Mouse (Mus musculus) urinary bladder, postnatal 4 days (tissue): ENCODE results near the gene Fn1.

Experiments
- DNase-seq, 2 experiments: peaks; one replicate each; pipeline ENCODE4 v3.0.0; 2021 to 2022; ENCODE audit warnings: low spot score in 2 of 2

The Fn1 gene

DNA sequence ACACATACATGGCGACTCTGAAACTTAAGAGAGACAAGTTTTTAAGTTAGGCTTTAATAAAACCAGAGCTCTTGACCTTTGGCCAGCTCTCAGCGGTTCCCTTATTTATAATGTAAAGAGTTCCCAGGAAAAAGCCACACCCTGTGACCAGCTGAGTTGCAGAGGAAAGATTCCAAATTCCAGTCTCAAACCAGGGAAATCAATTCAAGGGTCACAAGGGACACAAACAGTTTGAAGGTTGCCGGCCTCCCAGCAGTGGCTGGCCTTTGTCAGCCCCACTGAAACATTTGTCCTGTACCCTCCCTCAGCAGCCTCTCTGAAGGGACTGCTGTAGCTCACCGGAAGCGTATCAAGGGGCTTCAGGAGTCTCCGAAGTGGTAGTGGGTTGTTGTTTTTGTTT, 2.3 kb downstream of the Fn1 start:
- no peak for DNase-seq

DNA sequence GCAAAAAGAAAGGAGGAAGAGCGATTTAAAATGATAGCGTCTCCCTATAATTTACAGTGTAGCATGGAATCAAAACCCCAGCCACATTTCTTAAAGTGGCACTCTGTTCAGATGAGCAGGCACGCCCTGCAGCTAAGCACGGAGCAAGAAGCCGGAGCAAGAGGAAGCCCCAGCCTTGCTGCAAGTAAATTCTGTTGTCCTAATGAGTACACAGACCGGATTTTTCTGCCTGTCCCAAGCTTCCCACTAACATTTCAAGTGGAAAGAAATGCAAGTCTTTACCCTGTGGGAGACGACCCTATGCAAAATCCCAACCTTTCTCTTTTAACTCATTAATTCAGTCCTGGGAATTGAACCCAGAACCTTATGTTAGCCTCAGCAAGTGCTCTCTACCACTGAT, 4.8 kb downstream of the Fn1 start:
- no peak for DNase-seq

DNA sequence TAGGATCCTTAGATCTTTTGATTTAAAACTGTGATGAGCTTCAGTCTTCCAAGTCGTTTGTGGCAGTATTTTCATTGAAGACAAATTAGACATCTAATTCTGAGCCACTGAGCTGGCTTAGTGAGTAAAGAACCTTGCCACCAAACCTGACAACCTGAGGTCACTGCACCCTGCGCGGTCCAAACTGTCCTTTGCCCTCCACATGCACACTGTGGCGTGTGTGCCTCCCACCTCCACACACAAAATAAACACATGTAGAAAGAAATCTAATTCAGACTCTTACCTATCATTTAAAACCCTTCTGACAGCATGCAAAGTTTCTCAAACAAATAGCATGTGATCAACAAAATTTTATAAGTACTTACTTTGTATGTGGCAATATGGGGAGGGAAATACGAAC, 6.2 kb downstream of the Fn1 start:
- DNase-seq: no peak

DNA sequence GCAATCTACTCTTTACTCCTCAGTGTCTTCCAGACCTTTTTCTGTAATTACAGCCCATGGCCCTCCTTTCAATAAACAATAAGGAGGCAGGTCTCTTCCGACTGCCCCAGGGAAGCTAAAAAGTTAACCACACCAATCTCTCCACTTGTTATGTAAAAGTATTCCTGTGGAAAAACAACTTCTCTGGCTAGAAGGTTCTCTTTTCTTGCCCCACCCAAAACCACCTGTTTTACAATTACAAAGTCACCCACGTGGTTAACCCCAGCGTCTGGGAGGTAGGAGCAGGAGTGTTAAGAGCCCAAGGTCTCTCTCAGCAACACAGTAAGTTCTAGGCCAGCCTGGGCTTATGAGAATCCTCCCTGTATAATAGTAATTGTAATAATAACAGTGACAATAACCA, 7.0 kb downstream of the Fn1 start:
- DNase-seq: no peak

DNA sequence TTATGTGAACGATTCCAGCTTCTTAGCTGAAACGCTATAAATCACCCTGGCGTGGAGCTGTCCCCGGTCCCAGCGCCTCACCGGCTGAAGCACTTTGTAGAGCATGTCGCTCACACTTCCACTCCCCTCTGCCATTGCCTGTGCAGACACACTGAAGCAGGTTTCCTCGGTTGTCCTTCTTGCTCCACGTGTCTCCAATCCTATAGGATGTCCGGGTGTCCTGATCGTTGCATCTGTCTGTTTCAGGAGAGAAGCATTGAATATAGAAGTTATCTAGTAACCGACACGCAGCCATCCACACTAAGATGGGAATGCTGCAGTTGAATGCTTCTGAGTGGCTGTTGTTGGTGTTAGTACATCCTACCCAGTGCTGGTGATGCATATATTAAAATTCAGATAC, 7.5 kb downstream of the Fn1 start:
- no peak for DNase-seq

DNA sequence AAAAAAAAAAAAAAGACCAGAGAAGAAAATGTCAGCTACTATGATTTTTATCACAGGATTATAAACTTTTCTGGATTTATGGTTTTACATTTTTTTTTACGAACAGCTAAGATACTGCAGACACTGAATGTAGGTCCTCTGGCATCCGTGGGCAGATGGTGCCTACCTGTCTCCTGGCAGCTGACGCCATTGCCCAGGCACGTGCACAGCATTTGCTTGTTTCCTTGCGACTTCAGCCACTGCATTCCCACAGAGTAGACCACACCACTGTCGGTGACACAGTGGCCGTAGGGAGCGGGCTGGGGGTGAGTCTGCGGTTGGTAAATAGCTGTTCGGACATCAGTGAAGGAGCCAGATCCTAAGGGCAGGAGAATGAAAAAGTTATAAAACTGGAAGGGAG, 10.2 kb downstream of the Fn1 start:
- no peak for DNase-seq

DNA sequence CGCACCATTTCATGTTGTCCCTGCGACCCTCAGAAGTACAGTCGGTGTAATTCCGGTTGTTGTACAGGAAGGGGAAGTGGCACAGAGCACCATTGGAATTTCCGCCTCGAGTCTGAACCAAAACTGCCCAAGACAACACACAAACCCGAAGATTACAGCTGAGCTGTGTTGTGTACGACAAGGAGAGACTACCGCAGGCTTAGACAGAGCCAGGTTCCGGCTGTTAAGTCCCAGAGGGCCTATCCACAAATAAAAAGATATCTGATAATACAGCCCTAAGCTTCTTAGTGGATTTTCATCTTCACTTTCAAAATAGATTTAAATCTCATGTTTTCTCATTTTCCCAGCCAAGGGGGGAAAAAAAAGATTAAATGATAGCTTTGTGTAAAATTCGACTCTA, 11.8 kb downstream of the Fn1 start:
- DNase-seq: no peak

DNA sequence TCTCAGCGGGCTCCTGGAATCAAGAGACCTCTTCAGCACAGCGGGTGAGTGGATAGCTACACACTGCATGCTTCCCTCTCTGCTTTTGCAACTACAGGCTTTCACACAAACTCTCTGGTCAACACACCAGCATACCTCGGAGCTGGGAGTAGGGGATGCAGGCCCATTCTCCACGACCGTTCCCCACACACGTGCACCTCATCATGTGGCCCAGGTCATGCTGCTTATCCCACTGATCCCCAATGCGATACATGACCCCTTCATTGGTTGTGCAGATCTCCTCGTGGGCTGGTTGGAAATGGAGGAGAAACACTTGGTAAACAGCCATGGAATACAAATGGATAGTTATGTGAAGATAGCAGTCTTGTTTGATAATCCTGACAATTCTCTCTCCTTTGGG, 12.8 kb downstream of the Fn1 start:
- no peak for DNase-seq

DNA sequence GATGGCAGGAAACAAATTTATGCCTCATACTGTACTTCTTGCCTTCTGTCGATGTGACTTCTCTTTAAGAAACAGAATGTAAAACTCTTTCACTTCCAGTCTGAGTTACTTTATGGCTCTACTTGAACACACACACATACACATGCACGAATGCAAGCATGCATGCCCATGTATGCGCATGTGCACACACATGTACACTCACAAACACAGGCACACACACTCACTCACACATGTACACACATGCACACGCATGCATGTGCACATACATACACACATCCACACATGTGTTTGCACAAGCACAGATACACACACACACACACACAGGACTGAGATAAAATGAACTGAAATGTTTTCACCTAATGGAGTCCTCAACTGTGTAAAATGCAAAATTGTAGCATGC, 16.3 kb downstream of the Fn1 start:
- DNase-seq: no peak

DNA sequence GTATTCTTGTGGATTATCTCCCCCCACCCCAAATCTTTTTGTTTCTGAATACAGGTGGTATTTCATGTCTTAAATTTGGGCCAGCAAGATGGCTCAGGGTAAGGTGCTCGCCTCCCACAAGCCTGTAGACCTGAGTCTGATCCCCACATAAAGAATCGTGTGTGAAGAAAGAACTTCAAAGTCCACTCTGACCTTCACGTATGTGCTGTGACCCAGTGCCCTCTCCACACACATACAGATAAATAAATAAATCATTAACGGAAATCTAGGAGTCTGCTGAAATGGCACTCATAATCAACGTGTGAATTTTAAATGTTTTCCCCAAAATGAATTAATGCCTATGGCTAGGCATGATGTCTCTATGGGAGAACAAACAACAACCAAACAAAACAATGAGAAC, 16.9 kb downstream of the Fn1 start:
- DNase-seq: no peak

DNA sequence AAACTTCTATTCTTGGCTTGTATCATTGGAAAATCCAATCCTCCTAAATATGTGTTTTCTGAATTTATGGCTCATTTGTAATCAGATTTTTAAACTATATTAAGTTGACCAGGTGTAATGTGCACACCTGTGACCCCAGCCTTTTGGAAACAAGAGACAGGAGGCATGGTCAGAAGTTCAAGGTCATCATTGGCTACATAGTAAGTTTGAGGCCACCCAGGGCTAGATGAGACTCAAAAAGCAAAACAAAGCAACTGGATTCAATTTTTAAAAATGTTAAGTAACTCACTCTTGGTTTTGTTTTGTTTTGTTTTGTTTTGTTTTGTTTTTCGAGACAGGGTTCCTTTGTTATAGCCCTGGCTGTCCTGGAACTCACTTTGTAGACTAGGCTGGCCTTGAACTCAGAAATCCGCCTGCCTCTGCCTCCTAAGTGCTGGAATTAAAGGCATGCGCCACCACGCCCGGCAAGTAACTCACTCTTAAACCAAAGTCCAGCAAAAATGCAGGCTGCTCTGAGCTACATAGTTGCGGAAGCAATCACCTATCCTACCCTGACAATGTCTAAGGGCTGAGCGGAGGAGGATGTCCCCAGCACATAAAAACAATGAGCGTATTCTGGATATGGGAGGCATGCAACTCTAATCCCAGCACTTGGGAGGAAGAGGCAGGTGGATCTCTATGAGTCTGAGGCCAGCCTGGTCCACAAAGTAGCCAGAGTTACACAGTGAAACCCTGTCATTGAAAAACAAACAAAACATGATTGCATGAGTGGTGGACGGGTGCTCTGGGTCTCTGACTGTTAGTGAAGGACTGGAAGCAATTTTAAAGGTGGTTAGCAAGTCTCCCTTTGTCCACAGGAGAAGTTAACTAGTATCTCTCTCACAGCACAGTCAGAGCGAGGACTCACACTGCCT, 17.6 kb downstream of the Fn1 start:
- DNase-seq: no peak

DNA sequence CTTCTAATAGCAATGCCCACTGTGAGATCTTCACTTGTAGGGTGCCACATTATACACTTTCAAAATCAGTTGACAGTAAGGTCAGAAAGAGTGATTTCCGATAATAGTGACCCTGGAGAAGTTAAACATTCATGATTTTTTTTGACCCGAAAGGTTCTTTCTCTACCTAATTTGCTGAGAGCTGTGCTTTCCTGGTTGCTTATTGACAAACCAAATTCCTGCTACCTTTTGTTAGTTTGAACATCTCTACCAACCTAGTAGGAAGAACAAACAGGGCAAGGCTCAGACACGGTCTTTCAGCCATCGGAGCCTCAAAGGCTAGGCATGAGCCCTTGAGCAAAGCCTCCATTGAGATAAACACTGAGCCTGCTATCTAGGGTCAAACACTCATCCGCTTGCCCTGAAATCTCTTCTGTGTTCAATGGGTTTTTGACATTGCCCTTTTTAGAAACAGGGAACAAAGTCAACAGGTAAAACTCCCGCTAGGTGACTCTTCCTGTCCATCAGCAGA, 18.5 kb downstream of the Fn1 start:
- DNase-seq: no peak

DNA sequence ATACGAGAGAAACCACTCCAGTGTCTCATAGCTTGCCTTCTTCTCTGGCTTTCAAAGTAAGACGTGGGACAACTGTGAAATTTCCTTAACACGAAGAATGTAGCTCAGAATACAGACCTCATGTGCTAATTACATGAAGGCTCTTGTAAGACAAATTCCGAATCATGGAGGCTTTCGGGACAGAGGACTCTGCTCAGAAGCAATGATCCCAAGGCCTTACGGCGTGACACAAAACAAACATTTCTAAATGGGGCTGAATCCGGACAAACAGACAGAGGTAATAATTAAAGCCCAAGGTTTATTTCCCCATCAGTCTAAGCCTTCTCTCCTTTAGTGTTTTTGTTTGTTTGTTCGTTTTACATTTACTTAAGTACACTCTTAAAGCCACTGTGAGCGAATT, 20.6 kb downstream of the Fn1 start:
- peak in 1 of 2 experiments; percentile 23 for DNase-seq

DNA sequence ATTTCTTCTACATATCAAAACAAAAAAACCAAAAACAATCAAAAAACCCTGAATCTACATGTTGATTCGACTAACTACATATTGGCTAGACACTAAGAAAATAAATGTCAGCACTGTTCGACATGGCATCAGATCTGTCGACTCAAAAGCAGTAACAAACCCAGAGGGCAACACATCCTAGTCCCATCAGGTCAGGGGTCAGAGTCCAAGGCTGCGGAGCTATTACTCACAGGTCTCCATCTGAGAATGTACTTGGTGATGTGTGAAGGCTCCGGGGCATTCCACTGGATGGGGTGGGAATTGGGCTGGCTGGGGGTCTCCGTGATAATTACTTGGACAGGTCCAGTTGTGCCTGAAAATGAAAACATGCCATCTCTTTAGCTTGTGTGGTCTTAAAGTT, 21.2 kb downstream of the Fn1 start:
- no peak for DNase-seq

DNA sequence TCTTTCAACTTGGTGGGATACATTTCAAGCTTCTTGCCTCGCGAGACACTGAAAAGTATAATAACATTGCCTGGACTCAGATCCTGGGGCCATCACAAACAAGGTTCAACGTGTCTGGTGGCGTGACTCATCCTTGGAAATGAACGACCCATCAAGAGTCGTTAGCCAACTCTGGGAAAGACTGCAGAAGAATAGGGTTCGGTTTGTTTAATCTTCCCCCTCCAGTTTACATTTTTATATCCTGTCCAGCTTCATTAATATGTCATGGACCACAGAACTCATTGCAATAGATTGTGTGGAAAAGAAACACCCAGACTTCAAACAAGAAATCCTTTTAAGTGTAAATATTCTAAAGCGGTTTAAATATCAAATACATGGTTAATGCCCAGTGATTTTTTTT, 22.8 kb downstream of the Fn1 start:
- DNase-seq: no peak

DNA sequence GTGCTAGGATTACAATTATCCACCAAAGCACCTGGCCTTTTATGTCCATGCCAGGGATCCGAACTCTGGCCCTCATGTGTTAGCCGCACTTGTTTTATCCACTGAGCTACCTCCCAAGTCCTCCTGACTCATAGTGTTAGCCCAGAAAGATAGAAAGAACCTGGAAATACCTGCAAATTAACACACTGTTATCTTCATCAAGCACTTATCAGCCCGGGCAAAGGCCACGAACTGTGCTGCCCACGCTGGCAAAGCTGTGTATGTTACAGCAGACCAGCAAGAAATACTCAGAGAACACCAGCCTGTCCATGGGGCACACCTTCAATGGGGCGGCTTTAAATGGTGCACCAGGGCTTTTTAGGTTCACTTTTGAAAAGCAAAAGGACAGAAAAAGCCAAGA, 29.4 kb downstream of the Fn1 start:
- no peak for DNase-seq

DNA sequence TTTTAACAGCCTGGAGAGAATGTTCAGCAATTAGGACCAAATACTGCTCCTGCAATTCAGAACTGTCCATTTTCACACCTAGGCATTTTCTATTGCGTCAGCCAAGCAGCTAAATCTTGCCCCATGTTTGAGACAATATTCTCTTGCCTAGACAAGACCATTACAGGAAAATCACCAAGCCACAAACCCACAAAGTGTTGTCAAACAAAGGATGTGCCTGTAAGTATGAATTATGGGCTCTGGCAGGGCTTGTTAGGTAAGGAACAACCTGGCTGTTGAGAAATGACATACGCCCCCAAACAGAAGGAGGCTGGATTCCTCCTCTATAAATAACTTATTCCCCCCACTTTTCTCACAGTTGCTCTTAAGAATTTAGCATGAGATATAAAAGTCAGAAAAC, 31.5 kb downstream of the Fn1 start:
- no peak for DNase-seq

DNA sequence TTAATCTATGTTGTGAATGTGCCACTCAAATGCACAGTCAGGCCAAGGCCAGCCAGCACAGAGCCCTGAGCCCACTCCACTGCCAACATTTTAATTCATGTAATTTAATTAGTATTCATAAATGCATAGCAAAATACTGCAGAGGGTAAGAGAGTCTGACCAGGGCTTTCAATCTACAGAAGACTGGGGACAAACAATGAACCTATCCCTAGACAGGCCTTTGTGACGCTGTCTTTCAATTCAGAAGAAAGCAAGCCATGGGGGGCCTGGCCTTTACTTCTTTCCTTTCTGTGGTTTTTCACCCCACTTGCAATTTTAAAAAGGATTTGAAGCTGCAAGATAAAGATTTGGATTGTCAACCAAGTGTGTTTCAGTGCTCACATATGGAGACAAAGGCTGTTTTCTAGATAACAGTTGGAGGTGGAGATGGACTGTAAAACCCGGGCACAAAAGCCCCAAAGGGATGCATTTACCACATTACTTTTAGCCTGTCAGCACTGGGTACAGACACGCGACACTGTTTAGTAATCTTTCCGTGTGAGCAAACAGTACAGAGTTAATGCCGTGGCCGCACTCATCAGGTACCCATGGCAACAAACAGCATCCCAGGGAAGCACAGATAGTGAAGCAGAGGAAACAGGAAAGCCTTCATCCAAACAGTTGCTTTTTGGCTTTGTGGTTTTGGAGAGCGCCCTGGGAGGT, 38.3 kb downstream of the Fn1 start:
- no peak for DNase-seq

DNA sequence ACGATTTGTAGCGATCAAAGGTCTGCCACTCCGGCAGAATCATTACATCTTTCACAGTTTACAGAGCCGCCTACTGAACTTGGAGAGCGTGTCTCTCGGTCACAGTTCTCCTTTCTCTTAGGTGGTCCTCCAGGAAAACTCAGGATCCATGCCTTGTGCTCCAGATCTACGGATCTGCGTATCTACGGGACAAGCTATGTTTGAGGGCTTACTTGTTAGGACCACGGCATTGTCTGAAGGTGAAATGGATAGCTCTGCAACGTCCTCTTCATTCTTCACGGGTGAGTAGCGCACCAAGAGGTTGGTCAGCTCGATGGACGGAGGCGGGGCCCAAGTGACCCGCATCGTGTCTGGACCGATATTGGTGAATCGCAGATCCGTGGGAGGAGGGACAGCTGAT, 40.7 kb downstream of the Fn1 start:
- DNase-seq: no peak

DNA sequence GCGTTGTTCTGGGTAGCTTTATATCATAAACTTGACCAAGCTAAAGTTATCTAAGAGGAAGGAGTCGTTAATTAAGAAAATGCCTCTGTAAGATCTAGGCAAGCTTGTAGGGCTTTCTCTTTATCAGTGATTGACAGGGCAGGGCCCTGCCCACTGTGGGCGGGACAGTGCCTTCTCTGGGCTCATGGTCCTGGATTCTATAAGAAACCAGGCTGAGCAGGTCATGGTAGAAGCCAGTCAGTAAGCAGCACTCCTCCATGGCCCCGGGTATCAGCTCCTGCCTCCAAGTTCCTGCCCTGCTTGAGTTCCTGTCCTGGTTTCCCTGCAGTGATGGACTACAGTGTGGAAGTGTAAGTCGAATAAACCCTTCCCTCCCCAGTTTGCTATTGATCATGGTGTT, 43.1 kb downstream of the Fn1 start:
- DNase-seq: no peak

DNA sequence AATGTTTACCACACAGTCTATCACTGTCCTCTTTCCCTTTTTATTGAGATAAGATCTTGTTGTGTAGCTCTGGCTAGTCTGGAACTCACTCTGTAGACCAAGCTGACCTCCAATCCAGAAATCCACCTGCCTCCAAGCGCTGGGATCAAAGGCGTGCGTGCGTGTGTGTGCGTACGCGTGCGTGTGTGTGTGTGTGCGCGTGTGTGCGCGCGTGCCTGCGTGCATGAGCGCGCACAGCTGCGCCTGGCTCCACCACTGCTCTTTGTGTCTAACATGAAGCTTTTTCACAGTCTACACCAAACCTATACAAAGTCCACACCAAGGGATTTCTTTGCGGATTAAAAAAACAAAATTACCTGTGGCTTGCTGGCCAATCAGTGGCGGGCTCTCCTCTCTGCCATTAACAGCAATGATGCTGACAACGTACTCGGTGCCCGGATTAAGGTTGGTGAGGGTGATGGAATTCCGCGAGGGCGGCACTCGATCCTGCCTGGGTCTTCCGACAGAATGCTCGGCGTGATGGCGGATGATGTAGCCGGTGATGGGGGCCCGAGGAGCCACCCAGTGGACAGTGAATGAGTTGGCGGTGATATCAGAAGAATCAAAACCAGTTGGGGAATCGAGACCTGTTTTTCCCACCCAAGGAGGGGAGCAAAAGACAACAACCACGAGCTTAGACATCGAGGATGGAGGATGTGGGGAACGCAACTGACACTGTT, 43.8 kb downstream of the Fn1 start:
- no peak for DNase-seq

DNA sequence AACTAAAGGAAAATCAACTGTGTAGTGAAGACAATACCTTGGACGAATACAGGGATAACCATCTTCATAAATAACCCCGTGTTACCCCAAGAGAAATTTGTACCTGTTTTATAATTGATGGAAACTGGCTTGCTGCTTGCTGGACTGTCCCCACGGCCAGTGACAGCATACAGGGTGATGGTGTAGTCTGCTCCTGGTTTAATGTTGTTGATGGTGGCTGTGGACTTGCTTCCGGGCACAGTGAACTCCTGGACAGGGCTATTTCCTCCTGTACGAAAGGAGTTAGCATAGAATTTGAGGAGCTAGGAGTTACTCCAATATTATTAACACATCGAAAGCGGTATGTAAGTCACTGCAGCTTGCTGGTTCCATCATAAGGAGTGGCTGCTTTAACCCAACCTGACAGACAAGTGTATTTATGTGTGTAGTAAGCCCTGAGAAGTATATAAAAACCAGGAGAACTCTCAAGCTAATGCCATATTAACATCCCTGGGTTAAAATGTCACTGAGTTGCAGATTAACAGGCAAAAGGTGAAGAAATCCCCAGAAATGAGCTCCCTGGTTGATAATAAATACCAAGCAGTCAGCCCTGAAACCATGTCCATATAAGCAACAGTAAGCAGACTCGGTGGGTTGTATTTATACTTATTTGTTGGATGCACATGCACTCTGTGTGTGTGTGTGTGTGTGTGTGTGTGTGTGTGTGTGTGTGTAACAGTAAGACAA, 46.2 kb downstream of the Fn1 start:
- no peak for DNase-seq
